In genomic region chr6:115534617-115535016, GRCm38 (mm10) we compare ENCODE assay signal across 12 mouse cellular contexts. TPM values are rescaled to one million over a fixed set of nuclear protein-coding genes. Genes with fewer than 3 reads are reported as not detected.
DNase-seq lines count a peak whose midpoint lies in the region; ATAC-seq and TF ChIP-seq lines count a peak whose summit lies in the region.
"Had no signal": no experiment of that assay in that cellular context is flagged by ENCODE, and none has a peak within 500 bp of the region (broad histone marks: within the 10 kb centered on the region; RNA-seq: fewer than 3 reads in every experiment).

No protein-coding gene starts in this region.

- no peaks in the 10 kb centered on the region for H3K9me3 ChIP-seq in heart, embryonic 11.5 days (replicated peaks; ENCODE audit: control insufficient read depth, low read length)
- H3K9me3 ChIP-seq: G1E; heart, embryonic 13.5 days; limb, embryonic 13.5 days had no signal

- peak; percentile 44 for DNase-seq in heart, adult 2 months
- DNase-seq in right cerebral cortex, postnatal 10 days (ENCODE audit: low spot score in 2 of 2): peak; percentile 45 to 48
- no peak for DNase-seq in right cerebral cortex, postnatal 36 days (ENCODE audit: low spot score in 2 of 2)
- peak; percentile 49 for DNase-seq in gastrocnemius, postnatal 14 days
- DNase-seq in spleen, postnatal 10 days (ENCODE audit: low spot score in 2 of 2): no peak
- DNase-seq in ovary, postnatal 10 days (ENCODE audit: low spot score): no peak
- no peak for DNase-seq in B cell, adult 2 months
- DNase-seq: thymus, adult 18-20 months had no signal

- ATAC-seq in heart, embryonic 11.5 days (replicated peaks; ENCODE audit: insufficient number of reproducible peaks, low FRiP score, low TSS enrichment): no peak

- peaks cover 3% of the 10 kb centered on the region; the same call in 1 of the 2 replicates for H3K4me1 ChIP-seq in heart, adult 2 months (ENCODE audit: control insufficient read depth, insufficient read depth, low read length)
- H3K4me1 ChIP-seq in heart, embryonic 11.5 days (ENCODE audit: control insufficient read depth, insufficient read depth, low read length): no peaks in the 10 kb centered on the region

- H3K4me3 ChIP-seq in heart, adult 2 months: no peak overlapping the region
- no peak overlapping the region for H3K4me3 ChIP-seq in heart, embryonic 11.5 days (ENCODE audit: low read depth, low read length)
- H3K4me3 ChIP-seq: heart, embryonic 13.5 days; limb, embryonic 13.5 days had no signal

- TF ChIP-seq CTCF in heart, adult 2 months (IDR thresholded peaks at IDR 0.05): no peak

- no peak for TF ChIP-seq EP300 in heart, adult 2 months (IDR thresholded peaks at IDR 0.05; ENCODE audit: insufficient read depth, low read depth, low read length)

- no peak overlapping the region for H3K4me2 ChIP-seq in heart, embryonic 11.5 days
- H3K4me2 ChIP-seq: heart, embryonic 13.5 days; limb, embryonic 13.5 days had no signal

- no peak overlapping the region for H3K27ac ChIP-seq in heart, adult 2 months
- no peak overlapping the region for H3K27ac ChIP-seq in heart, embryonic 11.5 days (ENCODE audit: low read depth, low read length)
- H3K27ac ChIP-seq: heart, embryonic 13.5 days; limb, embryonic 13.5 days had no signal

- H3K79me2 ChIP-seq in heart, adult 2 months (replicated peaks; ENCODE audit: control insufficient read depth, insufficient read depth, low read length): no peaks in the 10 kb centered on the region

- WGBS in heart, adult 2 months: 32% methylated on average over 7 of the region's 7 CpGs
- 66% methylated on average over 7 of the region's 7 CpGs for WGBS in heart, embryonic 11.5 days (ENCODE audit: insufficient replicate concordance)

- H3K36me3 ChIP-seq in heart, adult 2 months (ENCODE audit: control insufficient read depth, insufficient read depth, low read length): no peaks in the 10 kb centered on the region
- H3K36me3 ChIP-seq in heart, embryonic 11.5 days (ENCODE audit: control insufficient read depth, insufficient read depth, low read length): no peaks in the 10 kb centered on the region
- H3K36me3 ChIP-seq: G1E; heart, embryonic 13.5 days; limb, embryonic 13.5 days had no signal

- intact Hi-C loops in heart, adult 2 months (cut with DNase I): loop anchor here (5.0 kb wide), 2 partner anchors 72 to 127 kb away; no protein-coding TSS in a partner anchor
- intact Hi-C loops in gastrocnemius, postnatal 14 days (cut with DNase I; ENCODE audit: low total_unique reads): loop anchor here (5.0 to 10.0 kb wide), 2 partner anchors 270 to 307 kb away; partner anchors contain the start of gene Gm17482

- no peak for TF ChIP-seq POLR2A in heart, adult 2 months (IDR thresholded peaks at IDR 0.05; ENCODE audit: insufficient read depth, low read depth, low read length)

- H3K9ac ChIP-seq in heart, adult 2 months (ENCODE audit: low read depth, low read length): no peak overlapping the region
- H3K9ac ChIP-seq in heart, embryonic 11.5 days (ENCODE audit: low read depth, low read length): no peak overlapping the region
- H3K9ac ChIP-seq: heart, embryonic 13.5 days; limb, embryonic 13.5 days had no signal

- H3K27me3 ChIP-seq in heart, adult 2 months (ENCODE audit: control insufficient read depth, insufficient read depth, low read length): no peaks in the 10 kb centered on the region
- H3K27me3 ChIP-seq in heart, embryonic 11.5 days (ENCODE audit: control insufficient read depth, insufficient read depth, low read length): 0 out of 2 replicates have a peak, but pooled peaks cover 5% of the 10 kb centered on the region
- H3K27me3 ChIP-seq: limb, embryonic 13.5 days had no signal

RNA-seq across cellular contexts. Expression of gene Tsen2, which starts 9.8 kb away (rescaled TPM):
- 1 to 10 TPM; 6.1 to 7.2 TPM for total RNA-seq in heart, adult 2 months (2021)
- 3.9 and 4.3 TPM in 2 replicates for polyA plus RNA-seq in heart, adult 2 months (2012; rRNA removed)
- polyA plus RNA-seq in heart, embryonic 11.5 days (2014; fragmentation: Nextera tagmentation; extraction: Ambion mirVana): 19.4 and 19.9 TPM in 2 replicates
- 1 to 10 TPM; 6.0 to 7.4 TPM for total RNA-seq in gastrocnemius, postnatal 14 days (2021)

RNA-seq across cellular contexts. Expression of gene Mkrn2os, which starts 57.8 kb away (rescaled TPM):
- total RNA-seq in heart, adult 2 months (2021): under 1 TPM; 0.55 to 0.84 TPM
- polyA plus RNA-seq in heart, adult 2 months (2012; rRNA removed): 1.9 and 2.3 TPM in 2 replicates
- 0.08 and 0.21 TPM in 2 replicates for polyA plus RNA-seq in heart, embryonic 11.5 days (2014; fragmentation: Nextera tagmentation; extraction: Ambion mirVana)
- total RNA-seq in gastrocnemius, postnatal 14 days (2021): under 1 TPM; 0.14 to 0.22 TPM
- total RNA-seq: G1E had no signal
- polyA plus RNA-seq: G1E had no signal

Comparison
In these comparisons a context has a peak if more than half of its experiments do, and no peak if none do; other contexts are left out.
1. DNase-seq: peak in heart, adult 2 months (2 of 2), right cerebral cortex, postnatal 10 days (2 of 2) and gastrocnemius, postnatal 14 days (single experiment); none in right cerebral cortex, postnatal 36 days (0 of 2), spleen, postnatal 10 days (0 of 2), ovary, postnatal 10 days (single experiment) and B cell, adult 2 months (0 of 2).